Mouse (Mus musculus) brain, embryonic 14.5 days (tissue): ENCODE results near the gene Atxn7l1. TPM values are rescaled to one million over a fixed set of nuclear protein-coding genes. Genes with fewer than 3 reads are reported as not detected.
A peak's percentile ranks its signal among the peaks of the same experiment; 100 is the strongest.

Experiments used
- DNase-seq: peaks from one replicate; pipeline ENCODE4 v3.0.0-alpha.2; 2011; ENCODE audit warnings: low read depth
- CTCF ChIP-seq: fragments of 200-500 bp; IDR thresholded peaks from 2 replicates; pipeline ENCODE4 v1.5.1; 2012; ENCODE audit warnings: inconsistent platforms, mild to moderate bottlenecking, moderate library complexity, borderline replicate concordance; ENCODE audit not compliant: insufficient read depth, insufficient read length; ENCODE audit errors: extremely low read depth
- POLR2A ChIP-seq: fragments of 200-500 bp; IDR thresholded peaks from 2 replicates; pipeline ENCODE4 v1.6.1; 2012; ENCODE audit warnings: mild to moderate bottlenecking, inconsistent platforms, borderline replicate concordance; ENCODE audit not compliant: poor library complexity, insufficient read depth, insufficient read length, severe bottlenecking; ENCODE audit errors: extremely low read depth
- polyA plus RNA-seq: library from polyadenylated mRNA; depleted of rRNA; stranded (reverse); fragments of >200 nt; gene quantifications from 2 replicates; pipeline ENCODE4 v1.2.3, GENCODE M21; 2012

Gene Atxn7l1
- polyA plus RNA-seq, 1 experiment = 43.3 TPM

DNA sequence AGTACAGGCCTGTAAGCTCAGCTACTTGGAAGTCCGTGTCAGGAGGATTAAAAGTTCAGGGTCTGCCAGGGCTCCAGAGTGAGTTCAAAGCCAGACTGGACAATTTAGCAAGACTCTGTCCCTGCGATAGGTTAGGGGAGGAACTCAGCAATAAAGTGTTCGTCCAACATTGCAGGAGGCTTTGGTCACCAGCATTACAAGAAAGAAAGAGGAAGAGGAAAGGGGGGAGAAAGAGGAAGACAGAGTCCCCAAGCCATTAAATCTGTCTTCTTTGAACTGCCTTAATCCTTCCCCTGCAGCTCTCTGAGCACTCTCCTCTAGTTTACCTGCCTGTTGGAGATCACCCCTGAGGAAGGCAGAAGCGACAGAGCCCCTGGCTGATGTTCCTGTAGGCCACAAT lies 184.6 kb downstream of the Atxn7l1 start:
- DNase-seq = no peak
- no peak for TF ChIP-seq CTCF
- TF ChIP-seq POLR2A = no peak

DNA sequence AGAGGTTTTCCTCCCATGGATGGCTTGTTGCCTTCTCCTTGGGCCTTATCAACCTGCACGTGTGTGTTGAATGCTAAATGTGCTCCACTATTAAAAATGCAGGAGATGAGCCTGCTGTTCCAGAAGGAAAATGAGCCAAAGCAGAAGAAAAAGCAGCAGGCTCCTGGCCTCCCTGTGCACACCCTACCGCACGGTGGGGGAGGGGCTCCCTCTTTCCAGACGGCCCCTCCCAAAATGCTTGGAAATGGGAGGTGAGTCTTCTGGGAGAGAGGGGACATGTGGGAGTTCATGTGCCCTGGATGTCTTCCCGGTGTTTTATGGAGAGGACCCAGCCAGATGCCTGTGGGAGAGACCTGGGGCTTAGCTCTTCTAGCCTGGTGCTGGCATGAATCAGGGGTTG lies 185.3 kb downstream of the Atxn7l1 start:
- no peak for TF ChIP-seq POLR2A
- TF ChIP-seq CTCF = no peak
- peak; percentile 43 for DNase-seq

DNA sequence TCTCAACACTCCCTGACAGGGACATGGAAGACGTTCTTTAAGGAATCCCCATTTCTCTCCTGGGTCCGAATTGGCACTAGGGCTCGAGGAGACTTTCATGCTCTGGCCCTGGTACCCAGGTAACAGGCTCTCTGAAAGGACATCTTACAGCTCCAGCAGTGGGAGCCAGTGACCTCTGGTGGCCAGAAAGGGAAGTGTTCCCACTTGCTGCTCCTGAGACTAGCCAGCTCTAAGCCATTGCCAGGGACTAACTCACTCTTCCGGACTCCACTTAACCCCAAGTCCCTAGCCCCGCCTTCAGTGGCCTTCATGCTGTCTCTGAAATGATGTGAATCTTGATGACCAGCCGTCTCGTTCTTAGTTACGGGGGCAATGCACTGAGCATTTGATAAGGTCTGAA lies 186.4 kb downstream of the Atxn7l1 start:
- peak; percentile 90 for DNase-seq
- TF ChIP-seq POLR2A (no peak), CTCF (peak; percentile 98)

DNA sequence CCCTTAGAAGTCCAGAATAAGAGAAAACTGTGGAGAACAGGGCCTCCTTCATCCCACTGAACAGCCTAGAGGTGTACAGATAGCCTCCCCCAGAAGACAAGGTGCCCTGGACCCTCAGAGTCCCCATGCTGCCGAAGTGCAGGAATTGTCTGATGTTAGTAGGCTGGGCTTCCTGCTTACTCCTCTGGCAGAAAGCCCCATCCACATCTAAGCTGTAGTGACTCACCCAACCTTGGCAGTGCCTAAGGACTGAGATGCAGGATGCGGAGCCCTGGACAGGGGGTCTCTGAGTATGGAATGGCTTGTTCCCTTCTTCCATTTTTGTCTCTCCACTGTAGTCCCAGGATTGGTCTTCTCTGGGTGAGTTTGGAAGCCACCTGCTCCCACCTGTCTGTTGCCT lies 187.0 kb downstream of the Atxn7l1 start:
- DNase-seq = no peak
- TF ChIP-seq POLR2A = no peak
- no peak for TF ChIP-seq CTCF

DNA sequence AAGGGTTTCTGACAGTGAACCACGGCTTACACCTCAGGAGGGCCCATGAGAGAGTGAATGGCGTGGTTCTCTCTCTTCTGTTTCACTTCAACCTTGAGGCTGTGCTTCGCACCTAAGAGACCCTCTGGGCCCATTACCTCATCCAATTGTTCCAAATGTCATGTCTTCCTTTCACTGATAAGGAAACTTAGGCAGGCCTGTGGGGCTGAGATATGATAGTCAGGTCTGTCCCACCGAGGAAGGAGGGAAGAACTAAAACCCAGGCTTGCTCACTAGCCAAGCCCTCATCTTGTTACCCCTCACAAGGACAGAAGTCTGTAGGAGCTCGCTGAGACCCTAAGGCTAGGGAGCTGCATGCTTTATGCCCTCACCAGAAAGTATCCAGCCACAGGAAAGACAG lies 187.5 kb downstream of the Atxn7l1 start:
- TF ChIP-seq CTCF (no peak), POLR2A (no peak)
- no peak for DNase-seq

DNA sequence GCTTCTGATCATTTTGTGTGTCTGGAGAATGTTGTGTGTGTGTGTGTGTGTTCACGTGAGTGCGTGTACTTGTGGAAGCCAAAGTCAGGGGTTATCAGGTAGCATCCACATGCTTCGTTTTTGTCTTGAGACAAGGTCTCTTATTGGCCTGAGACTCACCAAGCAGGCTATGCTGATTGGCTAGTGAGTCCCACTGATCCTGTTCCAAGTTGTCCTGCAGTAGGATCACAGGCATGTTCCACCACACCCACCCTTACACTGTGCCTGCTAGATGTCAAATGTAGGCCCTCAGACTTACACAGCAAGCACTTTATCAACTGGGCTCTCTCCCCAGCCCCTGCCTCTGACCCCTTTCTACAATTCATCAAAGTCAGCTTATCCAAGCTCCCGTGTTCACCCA lies 187.9 kb downstream of the Atxn7l1 start:
- no peak for DNase-seq
- TF ChIP-seq POLR2A = no peak
- TF ChIP-seq CTCF = no peak

DNA sequence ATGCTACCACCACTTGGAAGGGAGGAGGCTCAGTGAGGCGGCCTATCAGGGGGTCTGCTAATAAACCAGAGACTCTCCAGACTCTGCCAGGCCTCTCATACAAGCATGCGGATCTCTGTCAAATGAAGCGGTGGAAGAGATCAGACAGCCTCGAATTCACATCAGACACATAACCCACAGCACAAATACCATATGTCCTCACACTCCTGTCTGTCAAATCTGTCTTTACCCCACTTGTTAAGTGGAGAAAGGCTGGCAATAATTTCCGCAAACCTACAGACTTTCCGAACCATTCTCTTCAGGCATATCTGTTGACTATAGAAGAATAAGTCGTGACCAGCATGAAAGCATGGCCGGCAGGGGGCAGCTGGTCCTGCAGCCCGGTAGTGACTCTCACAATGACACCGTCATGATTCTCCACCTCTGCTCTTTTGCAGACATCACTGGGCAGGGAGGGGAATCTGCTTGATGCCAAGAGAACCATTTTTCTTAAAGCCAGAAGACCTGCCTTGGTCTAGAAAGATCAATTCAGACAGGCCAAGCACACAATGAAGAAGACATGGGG lies 189.2 kb downstream of the Atxn7l1 start:
- TF ChIP-seq CTCF = peak; percentile 48; the same call in 1 of the 2 replicates
- TF ChIP-seq POLR2A = no peak
- peak; percentile 77 for DNase-seq

DNA sequence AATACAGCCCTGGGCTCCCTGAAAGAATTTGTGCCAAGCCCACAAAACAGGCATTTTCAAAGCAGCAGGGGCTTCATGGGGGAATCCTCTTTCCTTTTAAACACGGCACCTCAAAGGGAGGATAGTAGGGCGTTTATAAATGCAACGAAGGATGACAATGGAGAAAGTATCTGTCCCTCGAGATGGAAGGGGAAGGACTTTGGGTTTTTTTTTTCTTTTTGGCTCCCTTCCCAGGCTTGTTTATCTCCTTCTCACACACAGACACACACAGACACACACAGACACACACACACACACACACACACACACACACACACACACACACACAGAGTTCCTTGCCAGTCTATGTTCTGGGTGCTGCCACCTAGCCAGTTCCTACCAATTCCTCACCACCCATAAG lies 189.8 kb downstream of the Atxn7l1 start:
- DNase-seq = peak; percentile 57
- TF ChIP-seq POLR2A = no peak
- no peak for TF ChIP-seq CTCF

DNA sequence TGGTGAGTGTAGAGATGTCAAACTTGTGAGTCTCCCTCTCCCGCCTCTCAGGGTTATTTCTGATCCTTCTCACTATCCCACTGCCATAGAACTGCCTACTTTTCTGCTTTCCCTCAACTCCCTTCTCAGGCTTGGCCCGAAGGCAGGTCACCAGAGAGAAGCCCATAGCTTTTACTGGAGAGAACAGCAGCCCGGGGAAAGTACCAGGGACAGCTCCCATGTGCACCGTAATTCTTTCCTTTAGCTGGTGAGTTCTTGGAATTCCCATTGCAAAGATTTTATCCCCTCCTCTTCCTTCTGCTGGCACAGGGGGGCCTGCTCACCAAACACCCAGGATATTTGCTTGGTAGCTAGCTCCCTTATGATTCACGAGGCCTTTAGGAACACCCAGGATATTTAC lies 190.7 kb downstream of the Atxn7l1 start:
- DNase-seq = no peak
- no peak for TF ChIP-seq POLR2A
- no peak for TF ChIP-seq CTCF

DNA sequence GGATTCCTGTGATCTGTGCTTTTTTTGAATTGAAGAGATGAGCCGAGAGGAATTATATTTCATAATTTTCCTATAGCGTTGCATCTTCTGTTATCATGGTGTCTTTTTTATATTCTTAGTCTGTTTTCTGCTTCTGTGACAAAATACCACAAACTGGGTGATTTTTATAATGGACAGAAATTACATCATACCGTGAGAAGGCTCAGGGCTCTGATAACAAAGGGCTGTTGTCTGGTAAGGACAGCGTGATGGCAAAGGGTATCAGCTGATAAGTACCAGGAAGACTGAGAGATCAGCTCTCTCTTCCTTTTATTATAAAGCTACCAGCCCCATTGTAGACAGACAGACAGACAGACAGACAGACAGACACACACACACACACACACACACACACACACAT lies 192.3 kb downstream of the Atxn7l1 start:
- TF ChIP-seq POLR2A (no peak), CTCF (no peak)
- no peak for DNase-seq

DNA sequence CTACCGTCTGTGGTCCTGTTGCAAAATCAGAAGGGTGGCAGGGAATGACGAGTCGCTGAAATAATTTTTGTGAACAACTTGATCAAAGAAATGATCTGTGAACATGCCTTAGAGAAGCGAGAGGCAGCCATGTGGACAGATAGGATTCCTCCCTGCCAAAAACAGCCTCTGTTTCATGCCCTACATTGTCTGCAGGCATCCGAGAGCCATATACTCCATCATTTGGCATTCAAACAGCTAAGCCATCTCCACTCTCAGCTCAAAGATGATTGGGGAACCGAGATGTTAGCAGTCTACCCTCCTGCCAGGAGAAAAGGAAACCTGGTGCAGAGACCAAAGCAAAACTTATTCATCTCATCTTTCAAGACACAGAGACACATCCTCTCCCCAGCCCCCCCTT lies 193.2 kb downstream of the Atxn7l1 start:
- TF ChIP-seq POLR2A = no peak
- TF ChIP-seq CTCF = no peak
- no peak for DNase-seq

DNA sequence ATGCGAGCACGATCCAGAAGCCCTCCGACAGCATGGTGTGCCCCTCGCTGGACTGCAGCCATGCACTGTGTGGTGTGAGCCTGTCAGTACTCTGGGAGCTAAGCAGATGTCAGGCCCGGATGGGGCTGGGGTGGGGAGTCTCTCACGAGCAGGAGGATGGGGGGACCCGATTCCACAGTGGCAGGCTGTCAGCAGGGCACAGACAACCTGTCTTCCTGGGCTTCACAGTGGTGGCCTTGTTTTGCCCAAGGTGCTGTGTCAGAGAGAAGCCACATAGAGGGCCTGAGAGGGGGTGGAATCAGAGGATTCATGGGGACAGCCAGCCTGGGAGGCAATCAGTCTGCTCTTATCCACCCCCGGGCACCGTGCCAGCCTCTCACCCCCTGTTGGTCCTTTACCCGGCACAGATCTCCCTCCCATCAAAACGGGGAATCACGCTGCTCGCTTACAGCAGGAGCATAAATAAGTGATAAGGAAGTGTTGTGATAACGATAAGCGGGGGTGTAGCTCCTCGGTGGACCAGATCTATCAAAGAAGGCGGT lies 193.9 kb downstream of the Atxn7l1 start:
- peak; percentile 91 for DNase-seq
- TF ChIP-seq CTCF = no peak
- TF ChIP-seq POLR2A = no peak

DNA sequence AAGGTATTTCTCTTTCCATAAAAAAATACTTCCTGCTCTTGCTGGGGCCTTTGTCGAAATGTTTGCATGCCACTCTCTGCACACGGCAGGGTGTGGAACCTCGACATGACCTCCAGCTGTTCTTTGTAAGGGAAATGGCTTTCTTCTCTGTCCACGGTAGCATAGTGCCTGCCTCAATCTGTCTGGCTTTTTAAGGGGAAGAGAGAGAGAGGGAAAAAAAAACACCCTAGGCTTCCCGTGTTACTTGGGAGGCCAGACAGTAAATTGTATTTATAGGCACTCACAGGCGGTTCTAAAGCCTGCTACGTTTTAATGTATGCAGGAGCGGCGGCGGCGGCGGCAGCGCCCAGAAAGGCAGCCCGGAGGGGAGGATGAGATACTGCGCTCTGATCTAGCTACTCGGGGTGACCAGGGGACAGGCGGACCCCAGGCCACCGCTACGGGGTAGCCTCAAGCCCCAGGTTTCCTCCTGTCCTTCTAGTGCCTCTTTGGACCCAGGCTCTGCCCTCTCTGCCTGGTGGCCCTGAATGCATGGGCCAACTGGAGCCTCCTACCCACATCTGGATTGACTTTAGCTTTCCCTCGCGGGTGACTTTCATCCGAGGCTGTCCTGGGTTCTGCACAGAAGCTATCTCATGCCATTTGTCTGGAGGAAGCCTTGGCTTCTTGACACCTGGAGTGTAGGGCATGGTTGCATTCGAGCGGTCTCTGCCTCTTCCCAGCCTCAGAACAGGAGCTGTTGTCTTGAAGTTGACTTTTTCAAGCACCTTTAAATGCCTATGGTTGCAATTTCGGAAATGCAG lies 197.7 kb downstream of the Atxn7l1 start:
- no peak for TF ChIP-seq POLR2A
- no peak for TF ChIP-seq CTCF
- DNase-seq = peak; percentile 72
